Mouse (Mus musculus): ENCODE data around the gene Med13.

Med13 gene

GRCm38 (mm10) chr11:86356854-86357788 is at the start of gene Med13:
Gene Med13, minus strand, starts transcription at chr11:86357602.
- peak; percentile 62 to 64 for DNase-seq

GRCm38 (mm10) chr11:86404590-86404989 is 47.2 kb upstream of the Med13 start:
- DNase-seq: no peak

- no peak for DNase-seq
Measured at GRCm38 (mm10) chr11:86403845-86404244, 46.4 kb upstream of the Med13 start.

- DNase-seq: no peak
Measured at GRCm38 (mm10) chr11:86399241-86400107, 42.1 kb upstream of the Med13 start.

GRCm38 (mm10) chr11:86396950-86397594 is 39.7 kb upstream of the Med13 start:
- DNase-seq: no peak

GRCm38 (mm10) chr11:86396518-86396917 is 39.1 kb upstream of the Med13 start:
- no peak for DNase-seq

GRCm38 (mm10) chr11:86395513-86396125 is 38.2 kb upstream of the Med13 start:
- peak; percentile 70 to 72 for DNase-seq

GRCm38 (mm10) chr11:86395100-86395499 is 37.7 kb upstream of the Med13 start:
- no peak for DNase-seq

- DNase-seq: no peak
Measured at GRCm38 (mm10) chr11:86391687-86392086, 34.3 kb upstream of the Med13 start.

- DNase-seq: no peak
Measured at GRCm38 (mm10) chr11:86390308-86390707, 32.9 kb upstream of the Med13 start.

- DNase-seq: no peak
Measured at GRCm38 (mm10) chr11:86389506-86389905, 32.1 kb upstream of the Med13 start.

- no peak for DNase-seq
Measured at GRCm38 (mm10) chr11:86388821-86389480, 31.5 kb upstream of the Med13 start.

GRCm38 (mm10) chr11:86387121-86387893 is 29.9 kb upstream of the Med13 start:
- no peak for DNase-seq

GRCm38 (mm10) chr11:86386576-86386975 is 29.2 kb upstream of the Med13 start:
- no peak for DNase-seq

GRCm38 (mm10) chr11:86385710-86386282 is 28.4 kb upstream of the Med13 start:
- no peak for DNase-seq

GRCm38 (mm10) chr11:86384141-86384540 is 26.7 kb upstream of the Med13 start:
- DNase-seq: no peak

- no peak for DNase-seq
Measured at GRCm38 (mm10) chr11:86382520-86383157, 25.2 kb upstream of the Med13 start.

GRCm38 (mm10) chr11:86381478-86382091 is 24.2 kb upstream of the Med13 start:
- no peak for DNase-seq

GRCm38 (mm10) chr11:86380521-86381238 is 23.3 kb upstream of the Med13 start:
- no peak for DNase-seq

Measured in lung, postnatal 4 days (tissue).